Mouse (Mus musculus): ENCODE measurements around the gene Itga11.

DNA sequence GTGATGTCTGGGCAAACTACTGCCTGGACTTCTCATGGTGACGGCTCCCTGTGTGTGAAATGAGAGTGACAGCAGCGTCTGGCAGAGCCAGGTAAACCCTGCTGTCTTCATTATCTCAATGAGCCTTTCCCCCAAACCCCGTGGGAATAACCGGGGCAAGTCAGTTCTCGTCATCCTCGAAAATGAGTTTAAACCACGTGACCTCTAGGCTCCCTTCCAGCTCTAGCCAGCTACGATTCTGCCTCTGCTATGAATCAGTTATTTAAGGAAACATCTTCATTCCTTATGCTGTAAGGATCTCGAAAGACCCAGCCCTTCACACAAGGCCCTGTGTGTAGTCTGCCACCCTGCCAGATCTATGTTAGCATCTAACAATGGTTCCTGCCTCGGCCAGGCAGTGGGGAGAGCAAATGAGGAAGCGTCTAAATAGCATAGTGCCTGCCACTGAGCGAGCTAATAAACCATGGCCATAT, 139.5 kb downstream of the Itga11 start:
- TF ChIP-seq GATA1 (IDR thresholded peaks at IDR 0.05; ENCODE audit: borderline replicate concordance, low read length) (no peak), FLI1 (IDR thresholded peaks at IDR 0.05; ENCODE audit: low read length) (no peak)

Measured in megakaryocyte, embryonic 14.5 days (primary cell).